Mouse (Mus musculus) embryonic facial prominence, embryonic 15.5 days (tissue): ENCODE data around the gene Sgcd. TPM values are rescaled to one million over a fixed set of nuclear protein-coding genes. Genes with fewer than 3 reads are reported as not detected.

Experiments
- ATAC-seq: fragments of 200-750 bp; cut with Nextera tagmentation; 2 replicates; pipeline ENCODE4 v1.8.0; 2017; ENCODE audit warnings: low read depth, moderate TSS enrichment; ENCODE audit not compliant: insufficient number of reproducible peaks, low FRiP score, low TSS enrichment
- H3K27ac ChIP-seq: fragments of 300-500 bp; sonication (generic); replicated peaks from 2 replicates; pipeline ENCODE4 v1.5.1; 2015; ENCODE audit warnings: mild to moderate bottlenecking, inconsistent platforms
- H3K27me3 ChIP-seq: fragments of 300-500 bp; sonication (generic); 2 replicates; pipeline ENCODE4 v1.6.1; 2015; ENCODE audit warnings: inconsistent platforms
- H3K36me3 ChIP-seq: fragments of 300-500 bp; sonication (generic); 2 replicates; pipeline ENCODE4 v1.6.1; 2015; ENCODE audit warnings: mild to moderate bottlenecking, inconsistent platforms
- H3K4me1 ChIP-seq: fragments of 300-500 bp; sonication (generic); 2 replicates; pipeline ENCODE4 v1.6.1; 2015; ENCODE audit warnings: inconsistent platforms
- H3K4me2 ChIP-seq: fragments of 300-500 bp; sonication (generic); replicated peaks from 2 replicates; pipeline ENCODE4 v1.6.1; 2015; ENCODE audit warnings: mild to moderate bottlenecking, inconsistent platforms
- H3K4me3 ChIP-seq: fragments of 300-500 bp; sonication (generic); replicated peaks from 2 replicates; pipeline ENCODE4 v1.5.1; 2015; ENCODE audit warnings: mild to moderate bottlenecking, inconsistent platforms
- H3K9ac ChIP-seq: fragments of 300-500 bp; sonication (generic); 2 replicates; pipeline ENCODE4 v1.6.1; 2015; ENCODE audit warnings: inconsistent platforms
- H3K9me3 ChIP-seq: fragments of 300-500 bp; sonication (generic); replicated peaks from 2 replicates; pipeline ENCODE4 v1.6.1; 2016; ENCODE audit warnings: inconsistent platforms
- WGBS: fragments of 180-500 bp; shearing (Covaris S2); methylation state at CpG from one replicate; pipeline ENCODE4 v1.1.7; 2015; 5-methylcytosine and 5-hydroxymethylcytosine counted together
- polyA plus RNA-seq: library from polyadenylated mRNA; unstranded; fragments of >200 nt; fragmentation: Nextera tagmentation; extraction: Ambion mirVana; gene quantifications from 2 replicates; pipeline ENCODE4 v1.2.1, GENCODE M21; 2015

Gene Sgcd
- polyA plus RNA-seq, 1 experiment from 2014 or later, result 8.7 TPM

DNA sequence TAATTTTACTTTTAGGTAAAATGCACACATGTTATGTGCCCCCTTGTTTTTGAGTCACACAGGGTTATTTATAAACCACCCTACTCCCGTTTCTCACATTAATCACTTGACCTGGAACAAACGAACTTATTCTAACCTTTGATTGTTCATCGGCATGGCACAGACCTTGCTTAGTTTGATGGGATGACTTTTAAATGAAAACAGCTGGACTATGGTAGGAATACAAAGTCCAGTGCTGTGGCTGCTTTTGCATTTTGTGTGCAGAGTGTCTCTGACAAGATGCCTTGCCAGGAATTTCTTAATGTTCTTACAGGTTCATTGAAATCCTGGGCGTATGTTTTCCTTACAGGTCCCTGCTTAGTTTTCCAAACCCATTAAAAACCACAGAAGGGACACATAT, 1049.5 kb downstream of the Sgcd start:
- no peaks in the 10 kb centered on the region for H3K9me3 ChIP-seq
- no peak overlapping the region for H3K4me2 ChIP-seq
- no peaks in the 10 kb centered on the region for H3K4me1 ChIP-seq
- H3K9ac ChIP-seq, result no peak overlapping the region
- 31% methylated on average over 4 of the region's 4 CpGs for WGBS
- H3K27me3 ChIP-seq, result no peaks in the 10 kb centered on the region
- no peak overlapping the region for H3K27ac ChIP-seq
- H3K36me3 ChIP-seq, result no peaks in the 10 kb centered on the region
- no peak overlapping the region for H3K4me3 ChIP-seq
- no peak for ATAC-seq

DNA sequence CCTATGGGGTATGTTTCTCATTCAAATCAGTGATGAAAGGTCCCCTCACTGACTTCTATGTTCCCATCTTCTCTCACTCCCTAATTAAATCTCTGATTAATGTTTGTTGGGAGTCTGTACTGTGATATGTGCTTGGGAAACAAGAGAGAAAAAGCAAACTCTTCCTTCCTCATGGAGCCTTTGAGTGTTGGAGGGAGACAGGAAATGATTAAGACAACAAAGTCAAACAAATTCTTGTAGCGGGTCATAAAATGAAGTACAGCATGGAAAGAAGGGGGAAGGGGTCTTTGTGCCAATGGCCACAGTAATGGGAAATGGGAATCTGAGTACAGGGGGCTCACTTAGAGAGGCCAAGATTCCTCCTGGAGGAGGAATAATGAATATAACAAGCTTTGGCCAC, 1063.8 kb downstream of the Sgcd start:
- no peaks in the 10 kb centered on the region for H3K27me3 ChIP-seq
- H3K4me1 ChIP-seq, result no peaks in the 10 kb centered on the region
- WGBS, result 71% methylated on average over 1 of the region's 1 CpGs
- no peak for ATAC-seq
- H3K36me3 ChIP-seq, result no peaks in the 10 kb centered on the region
- H3K9ac ChIP-seq, result no peak overlapping the region
- no peak overlapping the region for H3K27ac ChIP-seq
- no peak overlapping the region for H3K4me3 ChIP-seq
- no peaks in the 10 kb centered on the region for H3K9me3 ChIP-seq
- H3K4me2 ChIP-seq, result no peak overlapping the region

DNA sequence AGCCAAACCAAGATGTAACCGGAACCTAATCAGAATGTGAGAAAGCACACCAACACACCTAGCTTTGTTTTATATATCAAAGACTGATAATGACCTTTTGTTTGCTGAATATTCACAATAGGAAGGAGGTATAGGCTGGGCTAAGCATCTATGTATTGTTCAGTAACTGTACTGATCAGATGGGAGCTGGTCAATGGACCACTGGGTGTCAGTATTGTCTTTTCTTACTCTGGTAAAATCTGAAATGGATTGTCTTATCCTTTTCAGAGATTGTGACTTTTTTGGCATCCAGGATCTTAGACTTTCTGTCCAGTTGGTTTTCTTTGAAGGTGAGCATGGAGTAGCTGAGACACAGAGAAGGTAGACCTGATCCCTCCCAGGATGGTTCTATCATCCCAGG, 1068.5 kb downstream of the Sgcd start:
- no peak overlapping the region for H3K9ac ChIP-seq
- H3K27ac ChIP-seq, result no peak overlapping the region
- no peaks in the 10 kb centered on the region for H3K36me3 ChIP-seq
- no peaks in the 10 kb centered on the region for H3K27me3 ChIP-seq
- no peak for ATAC-seq
- no peaks in the 10 kb centered on the region for H3K4me1 ChIP-seq
- H3K4me2 ChIP-seq, result no peak overlapping the region
- 88% methylated on average over 1 of the region's 1 CpGs for WGBS
- no peak overlapping the region for H3K4me3 ChIP-seq
- H3K9me3 ChIP-seq, result no peaks in the 10 kb centered on the region

DNA sequence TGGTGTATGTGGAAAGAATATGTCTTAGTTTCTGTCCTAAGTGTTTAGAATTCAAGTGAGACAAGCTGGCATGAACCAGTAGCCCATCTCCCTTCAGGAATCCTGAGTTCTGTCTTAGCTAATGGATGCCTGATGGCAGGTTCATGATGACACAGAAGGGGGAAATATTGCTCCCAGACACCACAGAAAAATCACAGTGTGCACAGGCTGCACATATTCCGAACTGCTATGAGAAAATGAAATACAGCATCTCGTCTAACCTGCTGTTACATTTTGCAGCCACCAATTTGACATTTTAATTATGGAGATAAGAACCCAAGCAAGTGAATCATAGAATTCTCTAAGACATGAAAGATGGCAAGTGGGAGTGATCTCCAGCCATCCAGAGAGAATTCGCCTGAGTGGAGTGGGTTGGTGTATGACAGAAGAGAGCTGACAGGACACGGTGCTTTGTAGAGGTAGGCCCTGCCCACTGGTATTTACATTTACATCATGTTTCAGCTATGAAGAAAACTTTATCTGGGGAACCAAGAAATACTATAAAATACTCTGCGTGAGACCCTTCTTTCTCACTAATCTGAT, 1076.0 kb downstream of the Sgcd start:
- no peaks in the 10 kb centered on the region for H3K4me1 ChIP-seq
- H3K27me3 ChIP-seq, result no peaks in the 10 kb centered on the region
- no peak overlapping the region for H3K27ac ChIP-seq
- no peak overlapping the region for H3K4me2 ChIP-seq
- no peaks in the 10 kb centered on the region for H3K36me3 ChIP-seq
- ATAC-seq, result no peak
- no peak overlapping the region for H3K4me3 ChIP-seq
- WGBS, result 78% methylated on average over 5 of the region's 5 CpGs
- no peaks in the 10 kb centered on the region for H3K9me3 ChIP-seq
- no peak overlapping the region for H3K9ac ChIP-seq

DNA sequence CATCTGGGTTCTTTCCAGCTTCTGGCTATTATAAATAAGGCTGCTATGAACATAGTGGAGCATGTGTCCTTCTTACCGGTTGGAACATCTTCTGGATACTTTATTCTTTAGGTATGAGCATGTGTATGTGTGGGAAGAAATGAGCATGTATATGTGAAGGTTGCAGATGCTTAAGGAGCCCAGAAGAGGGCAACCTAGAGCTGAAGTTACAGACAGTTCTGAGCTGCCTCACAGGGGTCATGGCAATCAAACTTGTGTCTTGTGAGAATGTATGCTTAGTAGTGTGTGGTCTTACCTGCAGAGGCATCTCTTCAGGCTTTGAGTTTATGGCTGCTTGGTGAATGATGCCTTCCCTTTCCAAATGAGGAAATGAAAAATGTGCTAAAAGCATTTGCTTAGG, 1084.5 kb downstream of the Sgcd start:
- 85% methylated on average over 1 of the region's 1 CpGs for WGBS
- no peak for ATAC-seq
- no peaks in the 10 kb centered on the region for H3K36me3 ChIP-seq
- H3K9me3 ChIP-seq, result no peaks in the 10 kb centered on the region
- H3K4me1 ChIP-seq, result no peaks in the 10 kb centered on the region
- H3K9ac ChIP-seq, result no peak overlapping the region
- H3K27ac ChIP-seq, result no peak overlapping the region
- H3K4me2 ChIP-seq, result no peak overlapping the region
- H3K27me3 ChIP-seq, result no peaks in the 10 kb centered on the region
- no peak overlapping the region for H3K4me3 ChIP-seq

DNA sequence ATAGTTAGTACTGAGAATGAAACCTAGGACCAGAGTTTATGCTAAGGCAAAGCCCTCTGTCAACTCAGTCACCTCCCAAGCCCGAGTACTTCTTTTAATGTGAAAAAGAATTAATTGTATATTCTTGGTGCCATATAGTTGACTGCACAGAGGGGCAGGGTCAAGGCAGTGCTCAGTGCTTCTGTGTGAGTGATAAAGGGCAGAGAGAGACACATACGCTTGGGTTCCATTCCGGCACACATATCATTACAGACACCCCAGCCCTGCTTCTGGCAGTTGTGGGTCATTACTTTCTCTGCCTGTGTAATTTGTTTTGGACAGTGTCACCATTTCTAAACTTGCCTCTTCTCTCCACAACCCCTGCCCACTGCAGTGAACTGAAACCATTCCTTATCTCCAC, 1099.7 kb downstream of the Sgcd start:
- Histone ChIP-seq H3K4me3 (no peak overlapping the region), H3K36me3 (no peaks in the 10 kb centered on the region), H3K27me3 (no peaks in the 10 kb centered on the region), H3K9me3 (no peaks in the 10 kb centered on the region), H3K9ac (no peak overlapping the region), H3K27ac (no peak overlapping the region), H3K4me1 (no peaks in the 10 kb centered on the region), H3K4me2 (no peak overlapping the region)
- WGBS, result 82% methylated on average over 3 of the region's 3 CpGs
- no peak for ATAC-seq

DNA sequence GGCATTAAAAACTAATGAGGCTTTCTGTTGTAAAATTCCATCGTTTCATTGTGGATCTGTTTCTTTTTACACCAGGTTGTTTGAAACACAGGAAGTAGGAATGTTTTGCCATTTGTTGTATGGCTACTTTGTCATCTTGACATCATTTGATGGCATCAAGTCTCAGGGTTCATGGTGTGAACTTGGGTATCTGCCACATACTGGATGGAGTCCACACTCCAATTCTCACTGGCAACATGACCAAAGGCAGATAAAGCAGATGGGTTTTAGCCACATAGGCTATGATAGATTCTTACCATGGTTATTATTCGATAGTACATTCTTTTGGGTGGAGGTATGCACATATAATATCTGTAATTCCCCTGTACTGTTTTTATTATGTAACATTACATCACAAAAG, 1106.3 kb downstream of the Sgcd start:
- Histone ChIP-seq H3K27me3 (no peaks in the 10 kb centered on the region), H3K9me3 (no peaks in the 10 kb centered on the region), H3K4me2 (no peak overlapping the region), H3K4me3 (no peak overlapping the region), H3K4me1 (no peaks in the 10 kb centered on the region), H3K36me3 (no peaks in the 10 kb centered on the region), H3K27ac (no peak overlapping the region), H3K9ac (no peak overlapping the region)
- WGBS, result 81% methylated on average over 2 of the region's 2 CpGs
- ATAC-seq, result no peak

DNA sequence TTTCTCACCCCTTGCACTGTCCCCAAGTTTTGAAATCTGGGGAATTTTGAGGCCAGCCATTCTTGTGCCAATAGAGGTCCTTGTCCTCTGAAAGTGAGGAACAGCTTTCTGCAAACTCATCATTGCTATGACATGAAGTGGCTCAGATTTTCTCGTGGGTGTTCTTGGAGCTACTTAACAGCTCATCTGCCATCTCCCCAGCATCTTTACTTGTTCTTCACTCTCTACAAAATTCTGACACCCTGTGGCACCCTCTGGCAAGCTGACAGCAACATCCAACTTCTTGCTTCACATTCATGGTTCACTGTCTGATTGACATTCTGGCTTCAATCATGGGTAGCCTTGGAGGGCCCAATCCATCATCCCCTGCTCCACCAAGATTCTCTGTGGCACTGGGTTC, 1113.0 kb downstream of the Sgcd start:
- H3K36me3 ChIP-seq, result no peaks in the 10 kb centered on the region
- no peak overlapping the region for H3K4me3 ChIP-seq
- H3K9ac ChIP-seq, result no peak overlapping the region
- H3K27me3 ChIP-seq, result no peaks in the 10 kb centered on the region
- no peaks in the 10 kb centered on the region for H3K9me3 ChIP-seq
- H3K27ac ChIP-seq, result no peak overlapping the region
- H3K4me1 ChIP-seq, result no peaks in the 10 kb centered on the region
- 67% methylated on average over 1 of the region's 1 CpGs for WGBS
- ATAC-seq, result no peak
- no peak overlapping the region for H3K4me2 ChIP-seq

DNA sequence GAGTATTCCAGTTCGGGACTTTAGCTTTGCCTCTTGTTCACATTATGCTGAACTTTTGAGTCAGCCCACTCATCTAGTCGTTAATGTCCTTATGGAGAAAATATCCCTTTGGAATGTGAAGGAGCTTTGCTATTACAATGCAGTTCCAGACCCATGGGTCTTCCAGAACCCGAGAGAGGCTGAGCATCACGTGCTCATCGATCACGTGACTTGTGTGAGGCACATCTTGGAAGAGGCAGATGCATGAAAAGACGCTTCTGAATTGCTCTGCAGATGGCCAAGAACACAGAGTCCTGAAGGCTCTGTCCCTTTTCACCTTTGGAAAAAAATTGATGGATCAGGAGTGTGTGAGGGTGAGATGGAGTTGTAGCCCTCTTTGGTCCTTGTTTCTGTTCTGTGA, 1120.2 kb downstream of the Sgcd start:
- no peaks in the 10 kb centered on the region for H3K27me3 ChIP-seq
- no peaks in the 10 kb centered on the region for H3K4me1 ChIP-seq
- 72% methylated on average over 7 of the region's 7 CpGs for WGBS
- H3K9me3 ChIP-seq, result no peaks in the 10 kb centered on the region
- H3K4me2 ChIP-seq, result no peak overlapping the region
- H3K27ac ChIP-seq, result no peak overlapping the region
- ATAC-seq, result no peak
- H3K9ac ChIP-seq, result no peak overlapping the region
- H3K4me3 ChIP-seq, result no peak overlapping the region
- no peaks in the 10 kb centered on the region for H3K36me3 ChIP-seq

DNA sequence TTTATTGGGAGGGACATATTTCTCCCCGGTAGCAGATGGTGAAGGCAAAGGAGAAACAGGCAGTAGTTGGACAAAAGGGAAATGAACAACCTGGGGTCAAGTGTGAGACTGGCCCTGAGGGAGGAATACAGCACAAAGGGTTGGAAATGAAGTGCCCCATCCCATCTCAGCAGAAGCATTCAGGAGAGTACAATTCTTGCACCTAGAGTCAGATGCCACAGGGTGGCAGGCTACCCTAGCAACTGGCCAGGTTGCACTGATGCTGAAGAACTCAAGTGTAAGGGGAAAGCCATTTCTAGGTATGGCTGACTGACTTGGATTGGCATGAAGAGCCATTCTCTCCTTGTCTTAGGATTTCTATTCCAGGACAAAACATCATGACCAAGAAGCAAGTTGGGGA, 1124.0 kb downstream of the Sgcd start:
- WGBS, result 79% methylated on average over 1 of the region's 1 CpGs
- Histone ChIP-seq H3K9me3 (no peaks in the 10 kb centered on the region), H3K27ac (no peak overlapping the region), H3K9ac (no peak overlapping the region), H3K4me1 (no peaks in the 10 kb centered on the region), H3K36me3 (no peaks in the 10 kb centered on the region), H3K27me3 (no peaks in the 10 kb centered on the region), H3K4me2 (no peak overlapping the region), H3K4me3 (no peak overlapping the region)
- ATAC-seq, result no peak

DNA sequence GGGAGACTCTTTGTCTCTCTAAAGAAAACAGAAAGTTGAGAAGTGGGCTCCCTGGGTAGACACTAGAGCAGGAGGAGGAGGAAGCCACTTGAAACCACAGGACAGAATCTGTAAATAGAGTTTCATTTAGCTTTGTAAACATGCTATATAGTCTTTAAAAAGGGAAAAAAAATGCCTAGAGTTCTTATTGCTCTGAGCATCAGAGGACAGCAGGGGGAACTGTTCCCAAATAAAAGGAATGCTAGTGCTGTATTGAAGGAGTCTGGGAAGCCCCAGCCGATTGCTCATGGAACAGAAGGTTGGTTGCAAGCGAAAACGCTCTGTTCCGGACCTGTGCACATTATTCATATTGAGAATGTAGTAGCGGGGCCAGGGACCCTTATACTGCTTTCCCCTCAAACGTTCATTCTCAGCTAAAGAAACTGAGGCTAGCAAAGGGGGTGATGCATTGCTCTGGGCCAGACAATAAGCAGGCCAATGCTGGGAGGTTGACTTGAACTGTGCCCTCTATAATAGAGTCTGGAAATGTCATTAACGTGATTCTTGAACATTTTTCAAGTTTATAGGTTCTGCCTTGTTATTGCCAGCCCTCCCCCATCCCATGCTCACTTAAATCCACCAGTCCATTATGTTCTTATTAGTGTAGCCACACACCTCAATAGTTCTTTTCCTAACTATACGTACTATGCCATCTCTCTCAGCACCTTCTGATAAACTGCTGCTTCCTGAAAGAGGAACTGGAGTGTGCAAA, 1140.4 kb downstream of the Sgcd start:
- Histone ChIP-seq H3K27ac (no peak overlapping the region), H3K4me3 (no peak overlapping the region), H3K4me2 (no peak overlapping the region), H3K9me3 (no peaks in the 10 kb centered on the region), H3K36me3 (no peaks in the 10 kb centered on the region), H3K27me3 (no peaks in the 10 kb centered on the region), H3K4me1 (no peaks in the 10 kb centered on the region), H3K9ac (no peak overlapping the region)
- ATAC-seq, result peak; percentile 29; the same call in 1 of the 2 replicates
- 38% methylated on average over 8 of the region's 8 CpGs for WGBS

DNA sequence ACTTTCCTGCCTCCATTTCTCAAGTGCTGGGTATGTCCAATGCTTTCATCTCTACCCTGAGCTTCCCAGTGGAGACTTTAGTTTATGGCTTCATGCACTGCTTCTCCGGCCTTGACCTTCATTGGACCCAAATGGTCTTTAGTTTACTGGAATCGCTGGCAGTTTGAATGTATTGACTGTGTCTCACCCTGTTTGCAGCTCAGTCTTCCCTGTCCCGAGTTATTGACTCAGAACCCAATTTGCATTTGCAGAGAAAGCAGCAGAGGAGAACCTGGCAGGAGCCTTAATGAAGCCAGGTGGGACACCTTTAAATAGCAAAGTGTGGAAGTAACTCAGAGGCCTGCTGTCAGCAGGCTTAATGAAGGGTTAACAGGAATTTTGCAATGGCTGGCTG, 1140.9 kb downstream of the Sgcd start:
- H3K27ac ChIP-seq, result no peak overlapping the region
- no peak for ATAC-seq
- no peaks in the 10 kb centered on the region for H3K4me1 ChIP-seq
- no peak overlapping the region for H3K9ac ChIP-seq
- H3K4me3 ChIP-seq, result no peak overlapping the region
- WGBS, result 51% methylated on average over 3 of the region's 3 CpGs
- H3K36me3 ChIP-seq, result no peaks in the 10 kb centered on the region
- H3K27me3 ChIP-seq, result no peaks in the 10 kb centered on the region
- H3K4me2 ChIP-seq, result no peak overlapping the region
- H3K9me3 ChIP-seq, result no peaks in the 10 kb centered on the region
